Mouse (Mus musculus) c-Kit-positive CD71-negative TER-119-negative erythroid progenitor cells, embryonic 14.5 days (primary cell): Measurements from ENCODE around the gene Ei24.

ENCODE experiments used
- DNase-seq: peaks from one replicate; pipeline ENCODE4 v3.0.0-alpha.2; 2013; ENCODE audit warnings: low read depth

Gene Ei24

GRCm38 (mm10) chr9:36792191-36792590 is 5.0 kb downstream of the Ei24 start:
- DNase-seq, result no peak

DNA sequence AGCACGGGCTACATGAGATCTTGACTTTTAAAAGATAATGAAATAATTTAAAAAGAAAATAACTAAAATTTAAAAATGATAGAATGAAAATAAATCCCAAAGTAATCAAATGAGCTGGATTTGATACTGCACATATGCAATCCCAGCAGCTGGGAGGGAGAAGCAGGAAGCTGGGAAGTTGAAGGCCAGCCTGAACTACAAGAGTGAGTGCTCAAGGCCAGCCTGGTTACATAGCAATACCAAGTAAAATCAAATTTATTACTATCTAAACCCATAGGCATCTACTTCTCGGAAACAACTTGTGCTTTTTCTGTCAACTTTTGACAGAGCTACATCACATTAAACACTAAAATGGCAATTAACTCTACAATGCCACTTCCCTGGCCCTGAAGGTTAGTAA is 13.3 kb downstream of the Ei24 start:
- DNase-seq, result no peak

DNA sequence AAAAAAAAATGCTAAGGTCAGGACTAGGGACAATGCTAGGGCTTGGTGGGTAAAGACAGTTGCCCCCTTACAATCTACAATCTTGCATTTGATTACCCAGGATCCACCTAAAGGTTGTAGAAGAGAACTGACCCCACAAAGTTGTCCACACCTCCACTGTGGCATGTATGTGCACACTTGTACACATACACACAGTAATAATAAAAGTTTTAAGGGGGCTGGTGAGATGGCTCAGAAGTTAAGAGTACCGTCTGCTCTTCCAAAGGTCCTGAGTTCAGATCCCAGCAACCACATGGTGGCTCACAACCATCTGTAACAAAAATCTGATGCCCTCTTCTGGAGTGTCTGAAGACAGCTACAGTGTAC is 28.2 kb downstream of the Ei24 start:
- DNase-seq, result no peak

GRCm38 (mm10) chr9:36768156-36769047 is 28.8 kb downstream of the Ei24 start:
- DNase-seq, result no peak

DNA sequence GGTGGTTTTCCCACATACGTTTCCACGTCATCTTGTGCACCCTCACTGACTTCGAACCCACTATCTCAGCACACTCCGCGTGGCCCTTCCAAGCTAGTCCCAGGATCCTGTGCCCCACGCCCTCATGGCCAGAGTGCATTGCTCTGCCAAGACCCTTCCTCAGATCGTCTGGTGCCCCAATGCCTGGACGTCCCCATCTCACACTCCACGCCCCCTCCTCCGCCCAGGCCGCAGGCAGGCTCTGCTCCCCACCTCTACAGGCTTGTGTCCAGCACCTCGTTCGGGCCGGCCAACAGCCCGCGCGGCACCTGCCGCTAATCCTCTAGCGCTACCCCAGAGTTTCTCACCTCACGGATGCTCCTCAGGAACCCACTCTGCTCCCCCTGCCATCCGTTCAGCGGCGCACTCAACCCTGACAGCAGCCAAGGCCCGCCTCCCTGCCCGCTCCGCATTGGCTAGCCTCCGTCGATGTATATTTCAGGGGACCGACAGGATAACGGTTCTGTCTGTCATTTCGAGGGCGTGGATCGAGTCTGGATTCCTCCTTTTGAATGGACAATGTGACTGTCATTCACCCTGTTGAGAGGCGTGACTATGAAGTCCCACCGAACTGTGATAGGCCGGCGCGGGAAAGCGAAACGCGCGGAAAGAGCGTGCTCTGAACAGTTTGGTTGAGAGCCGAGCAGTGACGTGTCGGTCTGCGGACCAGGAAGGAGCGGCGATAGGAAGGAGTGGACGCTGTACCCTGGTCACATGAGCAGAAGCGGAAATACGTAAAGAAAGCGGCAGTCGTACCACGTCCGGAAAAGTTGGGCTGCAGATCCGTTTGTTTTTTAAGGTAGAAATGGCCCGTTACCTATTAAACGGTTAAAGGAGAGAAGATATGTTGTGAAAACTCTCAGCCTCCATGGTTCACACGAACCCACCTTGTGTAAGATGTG is 29.7 kb downstream of the Ei24 start, which contains the start of gene Stt3a:
TSS of gene Stt3a (minus strand) at position 477 of the 941 bp plus-strand sequence.
- DNase-seq, result peak; percentile 99

DNA sequence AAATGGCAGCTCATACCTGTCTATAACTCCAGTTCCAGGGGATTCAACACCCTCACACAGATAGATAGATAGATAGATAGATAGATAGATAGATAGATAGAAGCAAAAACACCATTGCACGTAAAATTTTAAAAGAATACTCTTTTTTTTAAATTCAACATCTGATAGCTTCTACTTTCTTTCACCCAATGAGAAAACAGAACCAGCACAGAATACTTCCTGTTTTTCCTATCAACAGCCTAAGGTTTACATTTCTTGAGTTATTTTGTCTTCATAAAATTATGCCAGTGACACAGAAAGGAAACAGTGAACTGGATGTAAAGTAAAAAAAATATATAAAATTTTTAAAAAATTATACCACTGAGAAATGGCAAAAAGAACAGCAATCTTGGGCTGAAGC is 32.8 kb downstream of the Ei24 start:
- no peak for DNase-seq
